Mouse (Mus musculus): Measurements from ENCODE around the gene Kif17.
"Not testable (repeated sequence)": the region's sequence is repeated elsewhere in the genome, so short reads cannot be mapped to it uniquely, and the experiment has no call there.

Gene Kif17

DNA sequence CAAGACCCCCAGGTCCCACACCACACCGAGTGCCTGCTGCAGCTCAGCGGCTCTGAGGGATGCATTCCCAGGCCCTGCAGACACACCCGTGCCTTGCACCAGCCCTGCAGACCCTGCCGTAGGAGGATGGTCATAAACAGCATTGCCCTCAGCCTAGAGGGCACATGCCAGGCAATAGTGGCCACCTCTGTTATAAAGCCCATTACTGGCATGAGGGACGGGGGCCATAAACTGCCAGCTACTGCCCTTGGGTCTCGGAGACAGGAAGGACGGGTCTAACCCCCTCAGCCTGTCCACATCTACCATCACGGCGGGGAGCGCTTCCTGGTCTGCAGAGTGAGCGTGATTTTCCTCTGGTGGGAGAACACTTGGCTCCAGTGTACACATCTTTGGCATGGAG lies 62.8 kb downstream of the Kif17 start:
- DNase-seq (ENCODE audit: extremely low spot score) = no peak

DNA sequence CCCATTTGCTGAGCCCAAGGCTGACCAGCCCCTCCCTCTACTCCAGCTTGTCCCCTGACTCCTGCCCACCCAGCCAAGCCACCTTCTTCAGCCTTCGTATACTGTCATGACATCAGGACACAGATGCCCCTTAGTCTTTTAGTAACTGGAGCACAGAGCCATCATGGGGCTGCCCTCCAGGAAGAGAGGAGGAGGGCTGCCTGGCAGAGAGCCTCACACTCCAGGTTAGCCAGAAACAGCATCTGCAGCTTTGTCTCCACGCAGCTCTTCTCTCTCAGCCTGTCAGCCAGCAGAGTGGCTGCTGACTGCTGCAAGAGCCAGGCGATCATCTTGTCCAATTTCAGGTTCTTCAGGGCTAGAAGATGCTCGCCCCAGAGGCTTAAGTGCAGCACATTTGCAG lies 63.6 kb downstream of the Kif17 start:
- no peak for DNase-seq (ENCODE audit: extremely low spot score)

DNA sequence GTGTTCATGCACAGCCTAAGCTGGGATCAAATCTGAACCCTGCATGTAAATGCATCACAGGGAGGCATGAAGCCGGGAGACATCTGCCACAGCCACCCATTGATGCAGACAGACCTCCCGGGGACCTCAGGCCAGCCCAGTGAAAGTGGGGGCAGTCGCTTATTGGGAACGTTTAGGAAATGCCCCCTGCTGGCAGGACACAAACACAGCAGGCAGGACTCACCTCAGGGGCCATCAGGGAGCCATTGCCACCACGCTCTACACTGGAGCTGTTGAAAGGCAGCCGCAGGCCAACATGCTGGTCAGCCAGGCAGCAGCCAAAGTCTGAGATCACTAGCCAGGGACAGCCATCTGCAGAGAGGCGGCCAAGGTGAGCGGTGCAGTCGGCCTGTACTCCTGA lies 65.5 kb downstream of the Kif17 start:
- no peak for DNase-seq (ENCODE audit: extremely low spot score)

DNA sequence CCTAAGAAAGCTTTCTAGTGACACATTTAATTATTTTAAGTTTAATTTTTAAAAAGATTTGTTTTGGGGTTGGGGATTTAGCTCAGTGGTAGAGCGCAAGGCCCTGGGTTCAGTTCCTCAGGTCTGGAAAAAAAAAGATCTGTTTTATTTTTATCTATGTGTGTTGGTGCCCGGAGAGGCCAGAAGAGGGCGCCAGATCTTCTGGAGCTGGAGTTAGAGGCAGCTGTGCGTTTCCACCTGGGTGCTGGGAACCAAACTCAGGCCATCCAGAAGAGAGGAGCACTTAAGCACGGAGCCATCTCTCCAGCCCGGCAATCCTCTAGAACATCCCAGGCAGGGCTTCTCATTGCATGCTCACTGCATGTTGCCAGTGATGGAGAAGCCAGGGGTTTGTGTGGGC lies 66.1 kb downstream of the Kif17 start:
- DNase-seq (ENCODE audit: extremely low spot score) = no peak

DNA sequence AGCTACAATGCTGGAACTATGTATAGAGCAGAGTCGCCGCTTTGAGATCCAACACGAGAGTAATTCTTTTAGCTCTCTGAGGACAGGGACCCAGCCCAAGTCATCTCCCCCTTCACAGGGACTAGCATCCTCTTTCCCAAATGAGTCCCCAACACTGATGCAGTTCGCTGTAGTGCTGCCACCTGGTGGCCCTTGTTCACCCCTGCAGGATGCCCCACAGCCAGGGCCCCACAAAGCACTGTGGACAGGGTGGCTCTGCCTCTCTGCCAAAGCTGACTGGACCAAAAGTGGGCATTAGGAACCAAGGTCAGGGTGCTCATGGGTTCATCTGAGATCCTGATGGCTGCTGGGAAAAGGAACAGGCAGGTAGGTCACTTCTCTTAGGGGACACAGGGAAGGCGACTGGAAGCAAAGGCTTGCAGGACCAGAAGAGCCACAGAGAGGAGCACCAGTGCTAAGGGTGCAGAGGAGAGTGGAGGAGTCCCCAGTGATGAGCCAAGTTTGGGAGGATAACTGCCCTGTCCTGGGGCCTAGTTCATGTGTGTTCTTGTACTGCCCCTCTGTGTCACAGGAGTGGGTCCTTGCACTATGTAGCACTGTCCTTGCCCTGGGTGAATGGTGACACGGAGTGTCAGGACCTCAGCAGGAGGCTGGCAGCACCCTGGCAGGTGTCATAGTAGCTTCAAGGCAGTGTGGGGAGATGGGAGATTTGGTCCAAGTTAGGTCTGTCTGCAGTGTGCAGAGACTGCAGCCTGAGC lies 68.5 kb downstream of the Kif17 start:
- peak; percentile 45 for DNase-seq (ENCODE audit: extremely low spot score)

DNA sequence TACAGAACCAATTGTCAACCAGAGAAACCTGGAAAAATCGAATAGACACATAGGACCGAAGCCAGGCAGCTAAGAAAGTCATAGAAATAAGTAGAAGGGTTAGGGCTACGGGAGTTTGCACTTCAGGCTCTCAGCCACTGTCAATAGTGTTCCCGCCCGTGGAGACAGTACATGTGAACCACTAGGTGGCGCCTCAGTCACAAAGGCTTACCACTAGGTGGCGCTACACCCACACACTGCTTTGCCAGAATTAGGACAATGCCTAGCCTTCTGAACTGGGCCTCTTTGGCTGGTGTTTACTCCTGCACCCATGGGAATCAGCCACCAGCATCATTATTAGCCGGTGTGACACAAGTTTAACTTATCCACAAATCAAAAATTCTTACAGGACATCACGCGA lies 69.3 kb downstream of the Kif17 start:
- DNase-seq (ENCODE audit: extremely low spot score) = peak; percentile 82

DNA sequence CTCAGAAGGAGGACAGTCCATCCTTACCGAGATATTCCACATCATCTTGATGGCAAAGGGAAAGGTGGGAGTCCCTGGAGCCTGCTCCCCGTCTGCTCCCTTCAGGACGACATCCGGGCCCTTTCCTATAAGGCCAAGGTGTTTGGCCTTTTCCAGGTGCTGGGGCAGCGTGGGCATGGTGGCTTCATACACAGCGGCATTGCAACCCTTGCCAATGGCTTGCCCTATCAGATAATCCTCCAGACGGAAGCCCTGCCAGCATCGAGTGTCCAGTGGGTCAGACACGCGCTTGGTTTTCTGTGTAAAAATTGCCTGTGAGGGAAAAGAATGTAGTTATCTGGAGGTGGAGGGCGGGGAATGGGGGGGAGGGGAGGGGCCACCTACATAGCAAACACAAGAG lies 70.5 kb downstream of the Kif17 start:
- no peak for DNase-seq (ENCODE audit: extremely low spot score)

DNA sequence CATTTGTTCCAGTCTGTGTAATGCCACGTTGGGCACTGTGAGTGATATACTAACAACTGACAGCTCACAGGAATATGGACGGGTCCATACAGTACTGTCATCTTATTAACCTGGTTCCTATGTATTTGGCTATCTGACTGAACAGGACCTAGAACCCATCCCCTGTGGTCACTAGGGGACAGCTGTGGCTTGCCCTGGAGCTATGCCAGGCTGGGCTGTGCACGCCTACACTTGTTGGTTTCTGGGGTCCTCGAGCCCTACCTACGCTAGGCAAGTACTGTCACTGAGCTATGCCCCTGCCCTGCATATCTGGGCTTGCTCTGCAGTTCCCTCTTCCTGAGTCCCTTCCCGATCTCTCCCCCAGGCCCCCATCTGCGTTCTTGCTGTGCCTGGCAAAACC lies 71.3 kb downstream of the Kif17 start:
- no peak for DNase-seq (ENCODE audit: extremely low spot score)

DNA sequence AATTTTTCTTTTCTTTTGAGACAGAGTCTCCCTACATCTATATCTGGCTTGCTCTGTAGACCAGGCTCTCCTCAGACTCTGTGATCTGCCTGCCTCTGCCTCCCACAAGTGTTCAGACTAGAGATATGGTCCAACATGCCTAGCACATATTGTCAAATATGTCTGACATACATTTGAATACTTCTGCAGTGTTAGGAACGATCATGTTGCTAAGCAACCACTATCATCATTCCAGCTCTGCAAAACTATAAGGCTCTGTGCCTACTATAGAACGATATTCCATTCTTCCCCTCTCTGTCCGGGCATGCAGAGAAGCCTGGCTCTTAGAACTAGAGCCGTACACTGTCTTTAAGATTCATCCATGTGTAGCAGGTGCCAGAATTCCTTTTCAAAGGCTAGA lies 72.5 kb downstream of the Kif17 start:
- no peak for DNase-seq (ENCODE audit: extremely low spot score)

DNA sequence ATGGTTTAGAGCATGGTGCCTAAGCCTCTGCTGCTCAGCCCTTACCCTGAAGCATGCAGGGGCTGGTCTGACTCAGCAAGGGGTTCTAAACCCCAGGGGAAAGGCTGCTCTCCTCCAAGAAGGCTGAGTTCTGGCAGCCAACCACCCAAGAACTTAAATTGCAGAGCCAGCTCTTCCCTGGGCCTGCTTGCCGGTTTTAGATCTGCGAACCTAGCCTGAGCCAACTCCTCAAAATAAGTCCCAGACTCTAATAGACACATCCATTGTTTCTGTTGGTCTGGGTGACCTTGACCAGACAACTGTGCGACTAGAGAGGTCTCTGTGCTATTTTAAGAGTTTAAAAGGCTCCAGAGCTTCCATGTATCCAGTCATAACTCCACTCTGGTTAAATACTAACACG lies 73.5 kb downstream of the Kif17 start:
- DNase-seq (ENCODE audit: extremely low spot score) = no peak

DNA sequence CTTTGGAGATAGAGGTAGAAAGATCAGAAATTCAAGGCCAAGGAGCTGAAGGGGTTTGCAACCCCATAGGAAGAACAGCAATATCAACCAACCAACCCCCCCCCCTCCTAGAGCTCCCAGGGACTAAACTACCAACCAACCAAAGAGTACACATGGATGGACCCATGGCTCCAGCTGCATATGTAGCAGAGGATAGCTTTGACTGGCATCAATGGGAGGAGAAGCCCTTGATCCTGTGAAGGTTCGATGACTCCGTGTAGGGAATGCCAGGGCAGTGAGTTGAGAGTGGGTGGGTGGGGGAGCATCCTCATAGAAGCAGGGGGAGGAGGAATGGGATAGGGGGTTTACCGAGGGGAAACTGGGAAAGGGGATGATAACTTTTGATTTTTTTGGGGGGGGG lies 74.2 kb downstream of the Kif17 start:
- DNase-seq (ENCODE audit: extremely low spot score) = no peak

DNA sequence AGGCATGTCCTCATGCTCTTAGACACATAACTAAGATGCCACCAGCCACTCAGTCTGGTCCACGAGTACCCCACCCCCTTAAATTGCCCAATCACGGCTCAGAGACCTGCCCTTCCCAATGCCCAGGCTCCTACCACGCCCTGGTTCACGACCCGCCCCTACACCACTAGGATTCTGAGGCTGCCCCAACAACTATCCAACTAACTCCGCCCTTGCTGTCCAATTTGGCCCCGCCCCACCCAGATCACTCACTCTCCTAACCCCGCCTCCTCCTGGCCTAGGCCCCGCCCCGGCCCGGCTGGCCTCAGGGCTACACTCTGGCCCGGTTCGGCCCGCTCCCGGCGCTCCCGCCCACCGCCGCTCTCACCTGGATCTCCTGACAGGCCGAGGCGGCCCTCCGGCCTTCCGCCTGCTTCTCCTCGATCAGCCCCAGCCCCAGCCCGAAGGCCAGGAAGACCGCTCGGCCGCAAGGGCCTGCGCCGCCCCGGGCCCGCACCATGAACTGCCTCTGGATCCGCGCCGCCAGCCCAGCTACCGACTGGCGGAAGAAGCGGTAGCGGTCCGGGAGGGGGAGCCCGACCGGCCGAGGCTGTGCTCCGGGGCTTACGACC lies 75.3 kb downstream of the Kif17 start:
- peak; percentile 95 for DNase-seq (ENCODE audit: extremely low spot score)

DNA sequence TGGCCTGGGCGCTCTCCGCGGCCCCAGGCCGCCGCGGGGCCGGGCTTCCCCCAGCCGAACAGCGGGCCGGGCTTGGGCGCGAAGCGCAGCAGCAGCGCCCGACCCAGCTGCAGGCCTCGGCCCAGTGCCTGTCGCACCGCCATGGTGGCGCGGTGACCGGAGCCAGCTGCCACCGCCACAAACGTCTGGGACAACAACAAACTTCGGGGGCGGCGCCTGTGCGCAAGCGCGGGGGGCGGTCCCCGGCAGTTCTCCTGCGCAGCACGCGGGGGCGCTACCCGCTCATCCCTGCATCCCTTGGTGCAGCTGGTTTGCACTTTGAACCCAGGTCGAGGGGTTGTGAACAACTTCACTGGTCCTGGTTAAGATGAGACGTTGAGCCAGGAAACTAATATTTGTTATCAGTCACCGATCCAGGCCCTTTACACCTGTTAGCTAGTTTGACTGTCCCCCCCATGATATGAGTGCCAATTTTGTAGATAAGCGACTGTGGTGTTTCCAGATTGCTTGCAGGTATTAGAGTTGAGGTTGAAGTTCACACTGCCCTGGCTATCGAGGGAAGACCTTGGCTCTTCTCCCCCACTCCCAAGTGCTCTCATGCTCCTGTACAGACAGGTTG lies 76.0 kb downstream of the Kif17 start, which contains the start of gene Pink1:
TSS of gene Pink1 (minus strand) at position 231 of the 619 bp plus-strand sequence.
- peak; percentile 88 for DNase-seq (ENCODE audit: extremely low spot score)

DNA sequence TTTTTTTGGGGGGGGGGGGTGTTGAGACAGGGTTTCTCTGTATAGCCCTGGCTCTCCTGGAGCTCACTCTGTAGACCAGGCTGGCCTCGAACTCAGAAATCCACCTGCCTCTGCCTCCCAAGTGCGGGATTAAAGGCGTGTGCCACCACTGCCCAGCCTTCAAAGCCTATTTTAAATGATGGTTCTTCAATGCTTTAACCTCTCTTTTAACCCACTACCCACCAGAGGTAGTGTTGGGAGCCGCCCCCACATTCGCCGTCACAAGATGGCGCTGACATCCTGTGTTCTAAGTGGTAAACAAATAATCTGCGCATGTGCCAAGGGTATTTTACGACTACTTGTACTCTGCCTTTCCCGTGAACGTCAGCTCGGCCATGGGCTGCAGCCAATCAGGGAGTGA lies 76.9 kb downstream of the Kif17 start:
- DNase-seq (ENCODE audit: extremely low spot score) = not testable (repeated sequence)

DNA sequence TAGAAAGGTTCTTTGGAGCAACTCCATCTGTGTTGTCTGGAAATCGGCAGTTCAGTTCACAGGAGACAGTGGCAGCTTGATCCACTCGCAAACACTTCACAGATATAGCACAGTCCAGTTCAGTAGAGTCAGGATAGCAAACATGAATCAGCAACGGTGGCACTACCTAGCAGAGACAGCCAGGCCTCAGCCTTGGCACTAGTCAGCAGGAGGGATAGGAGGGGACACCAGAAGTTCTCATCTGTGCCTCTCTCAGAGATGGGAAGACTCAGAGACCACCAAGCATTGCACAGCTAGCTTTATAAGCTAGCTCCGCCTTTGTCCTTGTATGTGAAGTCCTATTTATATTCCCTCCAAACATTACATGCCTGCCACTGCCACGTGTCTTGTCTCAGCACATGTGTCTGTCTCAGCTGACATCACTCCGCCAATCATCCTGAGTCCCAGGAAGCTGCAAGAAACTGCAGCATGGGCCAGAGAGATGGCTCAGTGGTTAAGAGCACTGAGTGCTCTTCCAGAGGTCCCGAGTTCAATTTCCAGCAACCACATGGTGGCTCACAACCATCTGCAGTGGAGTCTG lies 77.7 kb downstream of the Kif17 start:
- no peak for DNase-seq (ENCODE audit: extremely low spot score)

DNA sequence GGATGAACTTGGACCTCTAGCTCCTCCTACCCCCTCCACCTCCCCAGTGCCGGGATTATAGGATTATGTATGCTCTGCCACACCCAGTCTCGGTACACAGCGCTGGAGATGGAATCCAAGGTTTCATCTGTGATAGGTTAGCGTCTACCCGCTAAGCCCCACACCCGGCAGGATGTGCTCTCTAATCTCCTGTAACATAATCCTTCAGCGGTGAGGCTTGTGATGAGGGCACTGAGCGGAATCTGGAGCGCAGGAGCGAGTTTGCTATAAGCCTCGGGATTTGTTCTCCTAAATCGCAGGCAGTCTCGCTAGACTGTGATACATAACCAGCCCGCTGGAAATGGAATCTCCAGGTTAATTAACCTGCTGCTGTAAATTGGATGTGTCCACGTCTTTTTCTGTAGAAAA lies 80.0 kb downstream of the Kif17 start:
- DNase-seq (ENCODE audit: extremely low spot score) = no peak

DNA sequence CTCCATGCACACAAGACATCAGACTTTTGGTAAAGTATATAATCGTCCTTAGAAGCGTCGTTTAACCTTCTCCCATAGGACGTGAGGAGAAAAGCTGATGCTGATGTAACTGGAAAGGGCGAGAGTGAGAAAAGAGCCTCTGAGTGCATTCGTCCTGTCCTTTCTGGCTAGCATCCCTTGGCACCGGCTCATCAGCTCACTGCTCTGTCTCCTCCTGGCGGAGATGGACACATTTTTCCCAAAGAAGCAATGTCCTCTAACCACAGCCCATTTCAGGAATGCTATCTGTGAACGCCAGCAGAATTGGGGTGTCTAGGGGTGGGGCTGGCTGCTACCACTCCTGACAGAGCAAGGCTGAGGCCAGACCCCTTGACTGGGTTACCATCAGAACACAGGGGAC lies 81.4 kb downstream of the Kif17 start:
- no peak for DNase-seq (ENCODE audit: extremely low spot score)

DNA sequence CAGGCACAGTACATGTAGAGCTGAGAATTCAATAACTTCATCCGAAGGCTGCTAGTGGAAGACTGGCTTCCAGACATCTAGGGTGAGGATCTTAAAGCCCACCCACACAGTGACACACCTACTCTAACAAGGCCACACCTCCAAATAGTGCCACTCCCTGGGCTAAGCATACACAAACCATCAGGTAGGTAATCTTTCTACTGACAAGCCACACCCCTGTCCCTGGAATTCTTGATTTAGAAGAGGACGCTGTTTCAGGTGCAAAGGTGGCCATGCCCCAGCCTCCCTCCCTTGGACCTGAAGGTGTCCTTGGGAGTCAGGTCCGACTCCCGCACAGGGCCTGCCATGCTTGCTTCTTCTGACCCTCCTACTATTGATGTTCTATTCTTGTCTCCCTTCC lies 82.9 kb downstream of the Kif17 start:
- no peak for DNase-seq (ENCODE audit: extremely low spot score)

DNA sequence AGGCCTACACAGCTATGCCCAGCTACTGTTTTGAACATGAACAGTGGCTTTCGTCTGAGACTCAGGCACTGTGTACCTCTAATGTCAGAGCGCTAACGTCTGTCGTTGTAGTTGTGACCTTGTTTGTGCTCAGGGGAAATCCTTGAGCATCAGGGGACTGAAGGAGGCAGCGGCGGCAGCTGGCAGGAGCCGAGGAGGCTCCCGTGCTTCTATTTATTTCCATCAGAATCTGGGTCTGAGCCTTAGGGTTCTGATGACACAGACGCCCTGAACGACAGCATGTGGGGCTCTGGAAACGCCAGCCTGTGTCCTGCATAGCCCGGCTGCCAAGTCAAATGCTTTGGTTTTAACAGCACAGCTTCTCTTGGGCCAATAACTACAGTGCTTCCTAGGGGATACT lies 84.8 kb downstream of the Kif17 start:
- DNase-seq (ENCODE audit: extremely low spot score) = no peak

DNA sequence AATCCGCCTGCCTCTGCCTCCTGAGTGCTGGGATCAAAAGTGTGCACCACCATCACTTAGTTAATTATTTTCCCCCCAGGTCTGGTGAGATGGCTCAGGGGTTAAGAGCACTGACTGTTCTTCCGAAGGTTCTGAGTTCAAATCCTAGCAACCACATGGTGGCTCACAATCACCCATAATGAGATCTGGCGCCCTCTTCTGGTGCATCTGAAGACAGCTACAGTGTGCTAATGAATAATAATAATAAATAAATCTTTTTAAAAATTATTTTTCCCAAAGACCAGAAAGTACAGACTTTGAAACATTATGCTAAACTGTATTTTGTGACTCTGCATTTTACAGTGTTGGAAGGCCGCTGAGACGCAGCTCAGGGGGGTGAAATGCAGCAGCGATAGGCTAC lies 85.4 kb downstream of the Kif17 start:
- no peak for DNase-seq (ENCODE audit: extremely low spot score)

DNA sequence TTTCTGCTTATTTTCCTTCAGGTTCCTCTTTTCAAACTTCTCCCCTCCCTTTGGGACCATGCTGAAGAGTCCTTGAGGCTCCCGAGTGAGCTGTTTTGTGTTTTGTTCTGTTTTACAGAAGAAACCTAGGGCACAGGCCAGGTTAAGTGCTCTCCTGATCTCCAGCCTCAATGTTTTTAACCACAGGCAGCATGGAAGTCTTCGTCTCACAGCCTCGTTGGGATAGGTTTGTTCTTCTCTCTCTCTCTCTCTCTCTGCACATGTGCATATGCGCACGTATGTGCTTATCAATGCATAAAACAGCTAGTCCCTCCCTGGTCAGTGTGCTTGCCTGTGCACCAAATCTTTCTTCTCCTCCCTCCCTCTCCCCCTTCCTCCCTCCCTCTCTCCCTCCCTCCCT lies 86.6 kb downstream of the Kif17 start:
- no peak for DNase-seq (ENCODE audit: extremely low spot score)

DNA sequence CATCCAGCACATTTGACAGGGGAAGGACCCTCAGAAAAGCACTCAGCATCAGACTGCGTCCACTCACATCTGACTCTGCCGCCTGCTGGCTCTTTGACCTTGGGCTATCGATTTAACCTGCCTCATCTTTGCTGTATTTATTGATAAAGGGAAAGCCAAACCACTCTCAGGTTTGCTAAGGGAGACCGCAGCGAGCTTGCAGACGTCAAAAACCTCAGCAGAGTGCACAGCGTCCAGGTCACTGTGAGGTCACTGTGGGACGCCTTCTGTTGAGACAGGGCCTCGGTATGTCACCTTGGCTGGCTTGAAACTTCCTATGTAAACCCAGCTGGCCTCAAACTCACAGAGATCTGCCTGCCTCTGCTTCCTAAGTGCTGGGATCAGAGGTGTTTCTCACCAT lies 87.1 kb downstream of the Kif17 start:
- DNase-seq (ENCODE audit: extremely low spot score) = no peak

DNA sequence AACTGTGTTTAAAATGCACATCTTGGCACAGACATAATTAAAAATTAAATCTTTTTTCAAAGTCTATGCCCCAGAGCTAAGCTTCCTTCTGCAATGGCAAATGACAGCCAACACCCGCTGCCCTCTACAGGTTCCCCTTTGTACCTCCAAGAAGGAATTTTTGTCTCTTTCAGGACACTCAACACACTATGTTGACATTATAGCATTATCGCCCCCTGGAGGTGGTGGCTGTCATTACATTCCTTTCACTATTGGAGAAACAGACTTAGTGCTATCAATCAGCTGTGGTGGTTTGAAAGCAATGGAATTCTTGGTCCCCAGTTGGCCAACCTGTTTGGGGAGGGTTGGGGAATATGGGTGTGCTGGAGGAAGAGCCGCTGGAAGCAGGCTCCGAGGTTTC lies 89.7 kb downstream of the Kif17 start:
- DNase-seq (ENCODE audit: extremely low spot score) = peak; percentile 28
